Mouse (Mus musculus) myocyte (in vitro differentiated cells): ENCODE measurements at regions not wholly inside any gene's neighbourhood (a gene's known extent, or its start where the extent isn't known, plus 50 kb on each side); places are given as distances from the start of the nearest gene placed in this dataset.

Experiments used
- H3K27me3 ChIP-seq: one replicate; pipeline ENCODE4 v1.6.1; 2011; ENCODE audit not compliant: control insufficient read depth, insufficient read depth, insufficient read length
- H3K36me3 ChIP-seq: one replicate; pipeline ENCODE4 v1.6.1; 2011; ENCODE audit not compliant: control insufficient read depth, insufficient read depth
- H3K4me2 ChIP-seq: one replicate; pipeline ENCODE4 v1.6.1; 2011; ENCODE audit warnings: low read depth, control low read depth
- H3K4me3 ChIP-seq: one replicate; pipeline ENCODE4 v1.5.1; 2011; ENCODE audit warnings: mild to moderate bottlenecking, control low read depth, moderate library complexity
- H3K79me2 ChIP-seq: one replicate; pipeline ENCODE4 v1.6.1; 2011; ENCODE audit not compliant: control insufficient read depth, insufficient read depth
- H3ac ChIP-seq: one replicate; pipeline ENCODE4 v1.6.1; 2011; ENCODE audit not compliant: control insufficient read depth, insufficient read length
- CEBPB ChIP-seq: IDR thresholded peaks from 2 replicates; pipeline ENCODE4 v1.6.1; 2011; ENCODE audit warnings: mild to moderate bottlenecking, moderate library complexity; ENCODE audit not compliant: poor library complexity, insufficient read depth, severe bottlenecking
- E2F4 ChIP-seq: IDR thresholded peaks from one replicate; pipeline ENCODE4 v1.6.1; 2011; ENCODE audit warnings: mild to moderate bottlenecking, control low read depth, moderate library complexity; ENCODE audit not compliant: insufficient read depth
- MAX ChIP-seq: IDR thresholded peaks from one replicate; pipeline ENCODE4 v1.6.1; 2011; ENCODE audit warnings: low read depth, mild to moderate bottlenecking, control low read depth
- MYOD1 ChIP-seq, 3 experiments: IDR thresholded peaks; one replicate each; pipeline ENCODE4 v1.6.1; 2011; ENCODE audit warnings: control low read depth in 2 of 3, low read depth in 2 of 3, mild to moderate bottlenecking in 2 of 3, moderate library complexity in 1 of 3; ENCODE audit not compliant: insufficient read length in 2 of 3, control insufficient read depth in 1 of 3
- MYOG ChIP-seq, 3 experiments: IDR thresholded peaks; one replicate each; pipeline ENCODE4 v1.6.1; 2011; ENCODE audit warnings: control low read depth in 2 of 3, low read depth in 2 of 3, mild to moderate bottlenecking in 2 of 3; ENCODE audit not compliant: insufficient read length in 2 of 3, control insufficient read depth in 1 of 3, insufficient read depth in 1 of 3
- POLR2A ChIP-seq: IDR thresholded peaks from one replicate; pipeline ENCODE4 v1.6.1; 2011; ENCODE audit warnings: low read depth, mild to moderate bottlenecking, control low read depth, moderate library complexity; ENCODE audit not compliant: insufficient read length
- POLR2AphosphoS2 ChIP-seq: IDR thresholded peaks from one replicate; pipeline ENCODE4 v1.6.1; 2011; ENCODE audit warnings: low read depth, control low read depth; ENCODE audit not compliant: insufficient read length
- REST ChIP-seq: IDR thresholded peaks from one replicate; pipeline ENCODE4 v1.6.1; 2011; ENCODE audit warnings: mild to moderate bottlenecking, control low read depth, moderate library complexity; ENCODE audit not compliant: insufficient read depth, insufficient read length
- SRF ChIP-seq: IDR thresholded peaks from one replicate; pipeline ENCODE4 v1.6.1; 2011; ENCODE audit warnings: low read depth; ENCODE audit not compliant: control insufficient read depth, insufficient read length
- TCF12 ChIP-seq: IDR thresholded peaks from one replicate; pipeline ENCODE4 v1.6.1; 2011; ENCODE audit warnings: mild to moderate bottlenecking, control low read depth; ENCODE audit not compliant: poor library complexity, insufficient read depth, severe bottlenecking
- TCF3 ChIP-seq: IDR thresholded peaks from one replicate; pipeline ENCODE4 v1.6.1; 2011; ENCODE audit warnings: low read depth, control low read depth; ENCODE audit not compliant: insufficient read length
- USF1 ChIP-seq: IDR thresholded peaks from one replicate; pipeline ENCODE4 v1.6.1; 2011; ENCODE audit warnings: low read depth, mild to moderate bottlenecking, control low read depth, moderate library complexity

DNA sequence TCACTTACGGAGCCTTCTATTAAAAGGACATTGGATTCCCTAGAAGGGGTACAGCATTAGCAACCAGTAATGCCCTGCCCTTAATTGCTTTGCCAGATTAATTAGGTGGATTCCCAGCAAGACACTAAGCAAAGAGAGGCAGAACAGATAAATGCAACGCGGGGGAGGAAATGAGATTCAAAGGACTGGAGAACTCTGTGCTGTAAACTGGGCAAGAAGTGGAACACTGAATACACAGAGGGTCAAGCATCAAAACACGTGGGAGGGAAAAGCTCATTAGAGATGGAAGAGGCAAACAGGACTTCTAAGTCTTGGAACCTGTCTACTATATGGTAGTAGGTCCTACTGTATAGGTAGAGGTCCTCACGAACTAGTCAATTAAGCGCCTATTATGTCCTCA is 68.5 kb upstream of the Fer start:
- Histone ChIP-seq H3ac (no peak overlapping the region), H3K36me3 (no peaks in the 10 kb centered on the region), H3K4me2 (no peak overlapping the region), H3K4me3 (no peak overlapping the region), H3K27me3 (no peaks in the 10 kb centered on the region), H3K79me2 (no peaks in the 10 kb centered on the region)
- TF ChIP-seq MYOD1 (IDR thresholded peaks at IDR 0.05; ENCODE audit: control insufficient read depth in 1 of 3, insufficient read length in 2 of 3, low read depth in 2 of 3) (no peak), TCF12 (no peak), POLR2AphosphoS2 (no peak), TCF3 (no peak), MAX (no peak), SRF (no peak), USF1 (no peak), MYOG (IDR thresholded peaks at IDR 0.05; ENCODE audit: control insufficient read depth in 1 of 3, insufficient read depth in 1 of 3, insufficient read length in 2 of 3, low read depth in 2 of 3) (no peak), POLR2A (no peak), REST (no peak), E2F4 (no peak), CEBPB (no peak)

DNA sequence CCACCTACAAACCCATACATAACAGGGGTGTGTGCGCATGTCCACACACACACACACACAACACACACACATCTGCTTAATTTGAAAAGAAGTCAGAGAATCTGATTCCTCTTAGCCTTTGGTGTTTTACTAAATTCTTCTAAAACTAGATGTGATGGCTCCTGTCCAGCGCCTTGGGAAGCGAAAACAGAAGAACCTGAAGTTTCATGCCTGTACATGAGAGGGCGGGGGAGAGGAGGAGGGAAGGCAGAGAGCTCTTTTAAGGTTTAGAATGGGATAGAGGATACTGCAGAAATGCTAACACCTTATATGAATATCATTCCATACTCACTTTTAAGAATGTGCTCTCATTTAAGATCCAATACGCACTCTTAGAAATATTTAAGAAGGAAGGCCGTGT is 64.5 kb upstream of the Fer start:
- no peaks in the 10 kb centered on the region for H3K79me2 ChIP-seq
- H3K4me3 ChIP-seq, result no peak overlapping the region
- H3ac ChIP-seq, result no peak overlapping the region
- H3K4me2 ChIP-seq, result peak overlapping the region; percentile 2
- H3K36me3 ChIP-seq, result no peaks in the 10 kb centered on the region
- no peaks in the 10 kb centered on the region for H3K27me3 ChIP-seq
- TF ChIP-seq REST (no peak), TCF3 (no peak), CEBPB (no peak), TCF12 (no peak), MAX (no peak), POLR2A (no peak), E2F4 (no peak), MYOD1 (IDR thresholded peaks at IDR 0.05; ENCODE audit: control insufficient read depth in 1 of 3, insufficient read length in 2 of 3, low read depth in 2 of 3) (no peak), POLR2AphosphoS2 (no peak), MYOG (IDR thresholded peaks at IDR 0.05; ENCODE audit: control insufficient read depth in 1 of 3, insufficient read depth in 1 of 3, insufficient read length in 2 of 3, low read depth in 2 of 3) (no peak), USF1 (no peak), SRF (no peak)

DNA sequence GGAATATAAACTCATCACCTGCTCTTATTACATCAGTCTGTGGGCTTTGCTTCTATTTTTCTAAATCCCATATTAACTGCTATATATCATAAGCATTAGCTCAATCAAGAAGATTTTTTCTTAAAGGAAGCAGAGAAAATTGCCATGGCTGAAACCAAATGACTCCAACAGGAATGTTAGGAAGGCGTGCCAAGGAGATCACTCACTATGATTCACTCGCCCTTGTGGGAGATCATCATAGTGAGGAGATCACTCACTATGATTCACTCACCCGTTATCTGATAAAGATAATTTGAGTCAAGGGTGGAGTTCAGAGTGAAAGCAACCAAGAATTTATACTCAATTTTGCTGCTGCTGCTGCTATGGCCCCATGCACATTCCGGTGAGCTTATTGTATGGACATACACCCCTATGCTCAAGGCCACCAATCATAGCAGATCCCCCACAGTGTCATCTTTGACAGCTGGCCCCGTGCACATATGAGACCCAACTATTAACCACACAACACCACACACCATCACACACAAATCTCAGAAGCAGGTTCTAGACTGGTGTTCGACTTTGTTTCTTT is 63.8 kb upstream of the Fer start:
- no peak overlapping the region for H3K4me3 ChIP-seq
- H3K79me2 ChIP-seq, result no peaks in the 10 kb centered on the region
- H3K27me3 ChIP-seq, result no peaks in the 10 kb centered on the region
- TF ChIP-seq MYOD1 (IDR thresholded peaks at IDR 0.05; ENCODE audit: control insufficient read depth in 1 of 3, insufficient read length in 2 of 3, low read depth in 2 of 3) (peak in 1 of 3 experiments; percentile 36), POLR2AphosphoS2 (no peak), MYOG (IDR thresholded peaks at IDR 0.05; ENCODE audit: control insufficient read depth in 1 of 3, insufficient read depth in 1 of 3, insufficient read length in 2 of 3, low read depth in 2 of 3) (no peak)
- H3K36me3 ChIP-seq, result no peaks in the 10 kb centered on the region
- peak overlapping the region; percentile 35 for H3K4me2 ChIP-seq
- no peak overlapping the region for H3ac ChIP-seq

DNA sequence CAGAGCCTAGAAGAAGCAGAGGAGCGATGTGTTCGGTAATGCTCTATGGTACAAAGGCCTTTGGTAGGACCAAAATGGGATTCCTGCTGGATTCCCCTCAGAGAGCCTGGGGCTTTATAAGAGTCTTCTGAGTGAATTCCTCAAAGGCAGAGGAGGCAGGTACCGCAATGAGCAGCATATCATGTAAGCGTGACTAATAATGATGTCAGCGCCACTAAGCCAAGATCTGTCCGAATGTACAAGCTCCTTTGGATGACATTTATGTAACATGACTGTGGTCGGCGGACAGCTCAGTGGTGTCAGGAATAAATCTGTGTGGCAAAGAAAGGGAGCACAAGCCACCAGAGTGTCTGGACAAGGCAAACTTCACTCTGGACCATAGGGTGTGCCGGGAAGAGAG is 61.5 kb upstream of the Fer start:
- no peak overlapping the region for H3K4me2 ChIP-seq
- no peaks in the 10 kb centered on the region for H3K79me2 ChIP-seq
- H3K36me3 ChIP-seq, result no peaks in the 10 kb centered on the region
- H3K27me3 ChIP-seq, result no peaks in the 10 kb centered on the region
- no peak overlapping the region for H3ac ChIP-seq
- TF ChIP-seq TCF12, result no peak
- TF ChIP-seq E2F4, result no peak
- no peak for TF ChIP-seq MYOD1 (IDR thresholded peaks at IDR 0.05; ENCODE audit: control insufficient read depth in 1 of 3, insufficient read length in 2 of 3, low read depth in 2 of 3)
- TF ChIP-seq MAX, result no peak
- TF ChIP-seq SRF, result no peak
- TF ChIP-seq POLR2AphosphoS2, result no peak
- TF ChIP-seq MYOG (IDR thresholded peaks at IDR 0.05; ENCODE audit: control insufficient read depth in 1 of 3, insufficient read depth in 1 of 3, insufficient read length in 2 of 3, low read depth in 2 of 3), result no peak
- TF ChIP-seq CEBPB, result no peak
- no peak for TF ChIP-seq REST
- TF ChIP-seq USF1, result no peak
- no peak for TF ChIP-seq POLR2A
- TF ChIP-seq TCF3, result no peak
- no peak overlapping the region for H3K4me3 ChIP-seq

DNA sequence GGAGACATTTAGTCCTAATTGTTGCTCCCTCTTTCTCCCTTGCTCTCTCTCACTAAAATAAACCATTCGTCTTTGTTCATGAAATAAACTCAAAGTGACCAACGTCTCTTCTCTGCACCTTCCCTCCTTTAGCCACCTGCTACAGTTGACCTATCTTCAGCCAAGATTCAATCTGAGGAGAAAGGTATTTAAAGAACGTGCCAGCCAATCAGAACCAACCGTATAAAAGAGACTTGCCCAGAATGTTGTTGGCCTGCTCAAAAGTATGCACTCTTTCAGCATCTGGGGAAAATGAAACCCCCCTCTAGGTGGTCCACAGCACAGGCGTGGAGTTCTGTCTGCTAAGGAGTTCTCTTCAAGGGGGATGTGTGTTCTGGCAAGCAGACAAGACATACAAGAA is 60.0 kb upstream of the Fer start:
- H3K4me3 ChIP-seq, result no peak overlapping the region
- H3K4me2 ChIP-seq, result no peak overlapping the region
- TF ChIP-seq MYOG (IDR thresholded peaks at IDR 0.05; ENCODE audit: control insufficient read depth in 1 of 3, insufficient read depth in 1 of 3, insufficient read length in 2 of 3, low read depth in 2 of 3) (no peak), POLR2A (no peak), TCF12 (no peak), CEBPB (no peak), MAX (no peak), USF1 (no peak), MYOD1 (IDR thresholded peaks at IDR 0.05; ENCODE audit: control insufficient read depth in 1 of 3, insufficient read length in 2 of 3, low read depth in 2 of 3) (no peak), POLR2AphosphoS2 (no peak), E2F4 (no peak), TCF3 (no peak)
- no peaks in the 10 kb centered on the region for H3K27me3 ChIP-seq
- H3ac ChIP-seq, result no peak overlapping the region
- H3K79me2 ChIP-seq, result no peaks in the 10 kb centered on the region
- no peaks in the 10 kb centered on the region for H3K36me3 ChIP-seq
